In the genomic region with DNA sequence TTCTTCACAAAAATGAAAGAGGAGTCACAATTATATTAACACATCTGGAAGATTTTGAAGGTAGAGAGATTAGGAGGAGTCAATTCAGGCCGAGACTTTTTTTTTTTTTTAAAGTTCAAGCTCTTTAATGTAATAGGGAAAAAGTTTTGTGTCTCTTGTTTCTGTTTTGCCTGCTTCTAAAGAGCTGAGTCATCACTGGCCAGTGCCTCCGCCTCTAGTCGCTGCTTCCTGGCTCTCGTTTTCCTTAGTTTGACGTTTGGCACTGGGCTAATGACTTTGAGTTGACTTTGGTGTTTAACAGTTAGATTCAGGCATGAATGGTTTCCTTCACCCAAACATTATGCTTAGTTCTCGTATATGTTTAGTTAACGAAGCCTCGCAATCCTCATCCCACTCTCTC, we compare ENCODE assay signal across 20 mouse cellular contexts.
"Had no signal": no experiment of that assay in that cellular context is flagged by ENCODE, and none has a peak within 500 bp of the region (broad histone marks: within the 10 kb centered on the region; RNA-seq: fewer than 3 reads in every experiment).

No protein-coding gene starts in this region.

- H3K9me3 ChIP-seq: limb, embryonic 12.5 days; limb, embryonic 15.5 days; liver, embryonic 15.5 days; midbrain, embryonic 10.5 days; midbrain, embryonic 13.5 days; neural tube, embryonic 13.5 days had no signal

- ATAC-seq: lung, postnatal 0 days; midbrain, embryonic 13.5 days; midbrain, embryonic 16.5 days had no signal

- H3K36me3 ChIP-seq: limb, embryonic 12.5 days; limb, embryonic 15.5 days; liver, embryonic 15.5 days; midbrain, embryonic 10.5 days; midbrain, embryonic 13.5 days; neural tube, embryonic 13.5 days had no signal

- DNase-seq: kidney, adult 9 months; kidney, postnatal 14 days; kidney, postnatal 4 days; left cerebral cortex, postnatal 4 days; lung, adult 2 months; retina, postnatal 1 day; thymus, adult 2 months; thymus, postnatal 14 days; thymus, postnatal 4 days had no signal

- H3K9ac ChIP-seq: limb, embryonic 12.5 days; limb, embryonic 15.5 days; liver, embryonic 15.5 days; midbrain, embryonic 13.5 days; neural tube, embryonic 13.5 days had no signal

- H3K4me1 ChIP-seq: limb, embryonic 12.5 days; limb, embryonic 15.5 days; liver, embryonic 15.5 days; megakaryocyte, embryonic 14.5 days; midbrain, embryonic 10.5 days had no signal

- H3K4me3 ChIP-seq: limb, embryonic 12.5 days; limb, embryonic 15.5 days; liver, embryonic 15.5 days; midbrain, embryonic 10.5 days; midbrain, embryonic 13.5 days; myocyte; neural tube, embryonic 13.5 days had no signal

- H3K27ac ChIP-seq: limb, embryonic 12.5 days; limb, embryonic 15.5 days; liver, embryonic 15.5 days; macrophage; midbrain, embryonic 10.5 days; midbrain, embryonic 13.5 days; neural tube, embryonic 13.5 days had no signal
